Mouse (Mus musculus) limb, embryonic 12.5 days (tissue): ENCODE measurements around the gene Plcg1. TPM values are rescaled to one million over a fixed set of nuclear protein-coding genes. Genes with fewer than 3 reads are reported as not detected.

Experiments
- ATAC-seq: fragments of 200-750 bp; cut with Nextera tagmentation; 2 replicates; pipeline ENCODE4 v1.8.0; 2017; ENCODE audit warnings: low read depth, moderate TSS enrichment; ENCODE audit not compliant: insufficient number of reproducible peaks, insufficient read depth, low FRiP score, low TSS enrichment
- H3K27ac ChIP-seq: fragments of 300-500 bp; sonication (generic); 2 replicates; pipeline ENCODE4 v1.5.1; 2016; ENCODE audit warnings: mild to moderate bottlenecking, moderate library complexity
- H3K27me3 ChIP-seq: fragments of 300-500 bp; sonication (generic); 2 replicates; pipeline ENCODE4 v1.6.1; 2016; ENCODE audit warnings: mild to moderate bottlenecking, moderate library complexity
- H3K36me3 ChIP-seq: fragments of 300-500 bp; sonication (generic); 2 replicates; pipeline ENCODE4 v1.6.1; 2016; ENCODE audit warnings: mild to moderate bottlenecking, moderate library complexity
- H3K4me1 ChIP-seq: fragments of 300-500 bp; sonication (generic); replicated peaks from 2 replicates; pipeline ENCODE4 v1.6.1; 2016
- H3K4me2 ChIP-seq: fragments of 300-500 bp; sonication (generic); 2 replicates; pipeline ENCODE4 v1.6.1; 2016; ENCODE audit warnings: mild to moderate bottlenecking, moderate library complexity
- H3K4me3 ChIP-seq: fragments of 300-500 bp; sonication (generic); replicated peaks from 2 replicates; pipeline ENCODE4 v1.5.1; 2016; ENCODE audit warnings: mild to moderate bottlenecking
- H3K9ac ChIP-seq: fragments of 300-500 bp; sonication (generic); replicated peaks from 2 replicates; pipeline ENCODE4 v1.6.1; 2016; ENCODE audit warnings: mild to moderate bottlenecking, moderate library complexity
- H3K9me3 ChIP-seq: fragments of 300-500 bp; sonication (generic); 2 replicates; pipeline ENCODE4 v1.6.1; 2016; ENCODE audit warnings: mild to moderate bottlenecking, moderate library complexity
- WGBS: fragments of 180-500 bp; shearing (Covaris S2); methylation state at CpG from one replicate; pipeline ENCODE4 v1.1.7; 2016; 5-methylcytosine and 5-hydroxymethylcytosine counted together
- polyA plus RNA-seq: library from polyadenylated mRNA; unstranded; fragments of >200 nt; fragmentation: Nextera tagmentation; extraction: Ambion mirVana; gene quantifications from 2 replicates; pipeline ENCODE4 v1.2.1, GENCODE M21; 2016

The Plcg1 gene
- polyA plus RNA-seq, 1 experiment from 2014 or later, result 106 TPM

GRCm38 (mm10) chr2:160756583-160757203 lies 25.6 kb downstream of the Plcg1 start:
- peaks cover 100% of the 10 kb centered on the region for H3K36me3 ChIP-seq
- H3K4me2 ChIP-seq, result no peak overlapping the region
- H3K27ac ChIP-seq, result no peak overlapping the region
- H3K27me3 ChIP-seq, result no peaks in the 10 kb centered on the region
- 89% methylated on average over 6 of the region's 6 CpGs for WGBS
- no peak overlapping the region for H3K9ac ChIP-seq
- H3K4me3 ChIP-seq, result no peak overlapping the region
- no peaks in the 10 kb centered on the region for H3K4me1 ChIP-seq
- H3K9me3 ChIP-seq, result no peaks in the 10 kb centered on the region
- no peak for ATAC-seq

DNA sequence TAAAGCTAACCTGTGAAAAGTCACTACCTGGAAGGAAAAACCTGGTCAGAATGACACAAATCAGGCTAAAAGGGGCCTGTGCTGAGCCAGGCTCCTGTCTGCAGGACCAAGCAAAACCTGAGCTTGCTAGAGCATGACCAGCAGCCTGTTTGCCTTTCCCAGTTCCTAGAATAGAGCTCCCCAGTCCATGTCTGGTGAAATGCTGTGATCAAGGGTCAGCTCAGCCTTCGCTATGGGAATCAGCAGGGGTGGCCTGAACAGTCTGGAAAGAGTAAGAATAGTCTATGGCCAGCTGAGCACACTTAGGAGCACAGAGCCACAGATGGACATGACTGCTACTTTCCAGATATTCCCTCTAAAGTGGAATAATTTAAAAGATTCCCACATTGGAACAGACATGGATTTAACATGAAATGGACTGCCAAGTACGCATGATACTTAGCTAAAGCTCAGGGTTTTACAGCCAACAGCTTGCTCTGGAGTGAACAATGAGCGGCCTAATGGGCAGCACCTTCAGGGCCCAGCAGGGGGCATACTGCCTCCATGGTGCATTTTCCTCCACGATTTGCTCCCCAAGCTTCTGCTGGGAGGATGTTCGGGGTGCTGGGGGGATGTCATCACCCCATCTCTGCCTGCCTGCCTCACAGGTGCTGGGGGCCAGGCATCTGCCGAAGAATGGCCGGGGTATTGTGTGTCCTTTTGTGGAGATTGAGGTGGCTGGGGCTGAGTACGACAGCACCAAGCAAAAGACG lies 29.5 kb downstream of the Plcg1 start:
- Histone ChIP-seq H3K27ac (no peak overlapping the region), H3K9me3 (no peaks in the 10 kb centered on the region), H3K4me2 (no peak overlapping the region), H3K9ac (no peak overlapping the region), H3K36me3 (peaks cover 99% of the 10 kb centered on the region), H3K4me1 (no peaks in the 10 kb centered on the region), H3K4me3 (no peak overlapping the region), H3K27me3 (no peaks in the 10 kb centered on the region)
- no peak for ATAC-seq
- WGBS, result 88% methylated on average over 9 of the region's 9 CpGs

DNA sequence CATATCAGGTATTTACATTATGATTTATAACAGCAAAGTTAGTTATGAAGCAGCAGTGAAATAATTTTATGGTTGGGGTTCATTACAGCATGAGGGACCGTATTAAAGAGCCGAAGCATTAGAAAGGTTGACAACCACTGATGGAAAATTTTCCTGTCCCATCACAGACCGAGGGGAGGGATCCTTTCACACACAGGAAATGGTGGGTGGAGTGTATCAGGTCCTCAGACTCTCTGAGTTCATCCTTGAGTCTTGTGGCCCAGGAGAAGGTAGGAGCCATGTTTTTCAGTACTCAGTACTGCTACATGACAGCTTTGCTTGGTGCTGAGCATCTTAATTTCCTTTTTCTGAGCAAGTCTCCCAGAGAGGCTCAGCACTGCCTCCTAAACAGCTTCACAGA lies 32.7 kb downstream of the Plcg1 start:
- no peaks in the 10 kb centered on the region for H3K4me1 ChIP-seq
- H3K36me3 ChIP-seq, result peaks cover 95% of the 10 kb centered on the region
- no peak overlapping the region for H3K27ac ChIP-seq
- ATAC-seq, result no peak
- H3K4me3 ChIP-seq, result no peak overlapping the region
- no peaks in the 10 kb centered on the region for H3K27me3 ChIP-seq
- H3K9me3 ChIP-seq, result no peaks in the 10 kb centered on the region
- H3K4me2 ChIP-seq, result no peak overlapping the region
- no peak overlapping the region for H3K9ac ChIP-seq
- 84% methylated on average over 3 of the region's 3 CpGs for WGBS

- Histone ChIP-seq H3K4me1 (no peaks in the 10 kb centered on the region), H3K27me3 (no peaks in the 10 kb centered on the region), H3K27ac (no peak overlapping the region), H3K4me2 (no peak overlapping the region), H3K4me3 (no peak overlapping the region), H3K36me3 (peaks cover 93% of the 10 kb centered on the region), H3K9me3 (no peaks in the 10 kb centered on the region), H3K9ac (no peak overlapping the region)
- WGBS, result 94% methylated on average over 2 of the region's 2 CpGs
- no peak for ATAC-seq
Observed at GRCm38 (mm10) chr2:160764386-160764785, 33.3 kb downstream of the Plcg1 start.

GRCm38 (mm10) chr2:160765096-160765495 lies 34.0 kb downstream of the Plcg1 start:
- Histone ChIP-seq H3K9me3 (no peaks in the 10 kb centered on the region), H3K4me2 (no peak overlapping the region), H3K4me1 (no peaks in the 10 kb centered on the region), H3K36me3 (peaks cover 88% of the 10 kb centered on the region), H3K4me3 (no peak overlapping the region), H3K9ac (no peak overlapping the region), H3K27me3 (no peaks in the 10 kb centered on the region), H3K27ac (no peak overlapping the region)
- ATAC-seq, result no peak
- WGBS, result 94% methylated on average over 3 of the region's 3 CpGs

GRCm38 (mm10) chr2:160766371-160766771 lies 35.3 kb downstream of the Plcg1 start:
- H3K9ac ChIP-seq, result no peak overlapping the region
- no peak overlapping the region for H3K4me2 ChIP-seq
- H3K27ac ChIP-seq, result no peak overlapping the region
- H3K4me3 ChIP-seq, result no peak overlapping the region
- no peaks in the 10 kb centered on the region for H3K27me3 ChIP-seq
- ATAC-seq, result no peak
- H3K36me3 ChIP-seq, result peaks cover 78% of the 10 kb centered on the region
- 82% methylated on average over 5 of the region's 5 CpGs for WGBS
- H3K4me1 ChIP-seq, result no peaks in the 10 kb centered on the region
- no peaks in the 10 kb centered on the region for H3K9me3 ChIP-seq

DNA sequence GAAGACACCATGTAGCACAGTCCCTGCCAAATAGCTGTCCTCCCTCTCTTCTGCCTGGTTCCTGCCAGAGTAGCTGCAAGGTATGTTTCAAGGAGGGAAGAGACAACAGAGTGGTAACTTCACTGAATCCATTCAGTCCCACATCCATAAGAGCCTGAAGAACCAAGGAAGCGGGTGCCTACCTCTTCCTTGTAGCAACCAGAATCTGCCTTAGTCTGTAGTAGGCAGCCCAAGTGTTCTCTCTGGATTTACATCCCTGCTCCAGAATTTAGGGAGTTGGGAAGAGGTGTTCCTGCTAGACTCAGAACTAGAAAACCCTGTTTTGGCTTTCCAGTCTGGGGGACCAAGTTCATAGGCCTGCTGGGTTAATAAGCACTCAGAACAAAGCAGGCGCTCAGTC lies 36.1 kb downstream of the Plcg1 start:
- Histone ChIP-seq H3K9me3 (no peaks in the 10 kb centered on the region), H3K27ac (no peak overlapping the region), H3K4me1 (no peaks in the 10 kb centered on the region), H3K9ac (no peak overlapping the region), H3K36me3 (peaks cover 70% of the 10 kb centered on the region), H3K4me2 (no peak overlapping the region), H3K27me3 (no peaks in the 10 kb centered on the region), H3K4me3 (no peak overlapping the region)
- 90% methylated on average over 2 of the region's 2 CpGs for WGBS
- no peak for ATAC-seq

GRCm38 (mm10) chr2:160768097-160768695 lies 37.1 kb downstream of the Plcg1 start:
- ATAC-seq, result no peak
- no peak overlapping the region for H3K4me3 ChIP-seq
- WGBS, result 89% methylated on average over 4 of the region's 4 CpGs
- peaks cover 60% of the 10 kb centered on the region for H3K36me3 ChIP-seq
- no peaks in the 10 kb centered on the region for H3K4me1 ChIP-seq
- H3K4me2 ChIP-seq, result no peak overlapping the region
- no peak overlapping the region for H3K9ac ChIP-seq
- H3K27ac ChIP-seq, result no peak overlapping the region
- H3K27me3 ChIP-seq, result no peaks in the 10 kb centered on the region
- H3K9me3 ChIP-seq, result no peaks in the 10 kb centered on the region

GRCm38 (mm10) chr2:160768997-160769396 lies 37.9 kb downstream of the Plcg1 start:
- Histone ChIP-seq H3K4me2 (no peak overlapping the region), H3K27me3 (no peaks in the 10 kb centered on the region), H3K27ac (no peak overlapping the region), H3K4me3 (no peak overlapping the region), H3K9me3 (no peaks in the 10 kb centered on the region), H3K4me1 (no peaks in the 10 kb centered on the region), H3K36me3 (peaks cover 52% of the 10 kb centered on the region), H3K9ac (no peak overlapping the region)
- ATAC-seq, result no peak
- WGBS, result 95% methylated on average over 2 of the region's 2 CpGs

DNA sequence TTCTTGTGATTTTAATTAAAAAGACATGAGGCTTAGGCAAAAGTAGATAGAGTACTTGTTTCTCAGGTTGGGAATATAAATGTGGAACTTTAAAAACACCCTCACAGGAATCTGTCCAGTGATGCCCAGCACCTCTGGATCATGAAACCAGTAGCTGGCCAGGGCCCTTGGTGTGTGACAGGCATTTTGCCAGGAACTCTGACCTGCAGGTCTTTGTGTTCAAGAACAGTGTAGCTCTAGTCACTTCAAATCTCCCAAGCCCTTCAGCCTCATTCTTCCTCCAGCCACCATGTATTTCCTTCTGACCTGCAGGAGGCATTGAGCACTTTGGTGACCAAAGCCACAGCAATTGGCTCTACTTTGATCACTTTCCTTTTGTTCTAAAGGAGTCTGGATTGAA lies 39.3 kb downstream of the Plcg1 start:
- H3K27me3 ChIP-seq, result no peaks in the 10 kb centered on the region
- H3K4me2 ChIP-seq, result no peak overlapping the region
- H3K27ac ChIP-seq, result no peak overlapping the region
- H3K36me3 ChIP-seq, result peaks cover 38% of the 10 kb centered on the region
- no peaks in the 10 kb centered on the region for H3K4me1 ChIP-seq
- no peaks in the 10 kb centered on the region for H3K9me3 ChIP-seq
- ATAC-seq, result no peak
- H3K4me3 ChIP-seq, result no peak overlapping the region
- no peak overlapping the region for H3K9ac ChIP-seq

DNA sequence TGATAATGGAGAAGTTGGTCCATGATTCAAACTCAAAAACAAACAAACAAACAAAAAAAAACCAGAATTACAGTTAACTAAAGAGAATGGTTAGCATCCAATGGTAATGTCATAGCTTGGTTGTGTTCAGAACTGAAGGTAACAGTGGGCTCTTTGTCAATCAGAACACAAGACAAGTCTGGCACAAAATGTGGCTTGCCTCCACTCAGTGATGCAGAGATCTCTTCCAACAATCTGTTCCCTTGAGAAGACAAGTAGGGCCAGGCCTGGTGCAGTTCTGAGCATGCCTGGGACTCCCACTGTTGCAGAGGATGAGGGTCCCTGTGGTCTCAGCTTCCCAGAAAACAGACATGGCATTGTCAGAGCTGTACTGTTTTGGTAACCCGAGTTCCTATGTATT lies 39.8 kb downstream of the Plcg1 start:
- no peak overlapping the region for H3K4me2 ChIP-seq
- H3K27me3 ChIP-seq, result no peaks in the 10 kb centered on the region
- no peak for ATAC-seq
- H3K4me1 ChIP-seq, result no peaks in the 10 kb centered on the region
- H3K4me3 ChIP-seq, result no peak overlapping the region
- no peak overlapping the region for H3K9ac ChIP-seq
- H3K27ac ChIP-seq, result no peak overlapping the region
- WGBS, result 86% methylated on average over 1 of the region's 1 CpGs
- no peaks in the 10 kb centered on the region for H3K9me3 ChIP-seq
- peaks cover 34% of the 10 kb centered on the region for H3K36me3 ChIP-seq
